Mouse (Mus musculus) stomach, embryonic 16.5 days (tissue): ENCODE measurements around the gene Midn. TPM values are rescaled to one million over a fixed set of nuclear protein-coding genes. Genes with fewer than 3 reads are reported as not detected.
A peak's percentile ranks its signal among the peaks of the same experiment; 100 is the strongest.

Experiments used
- ATAC-seq: fragments of 200-750 bp; cut with Nextera tagmentation; 2 replicates; pipeline ENCODE4 v1.8.0; 2017; ENCODE audit warnings: moderate number of reproducible peaks, moderate TSS enrichment; ENCODE audit not compliant: insufficient read depth, low FRiP score
- H3K27ac ChIP-seq: fragments of 300-500 bp; sonication (generic); 2 replicates; pipeline ENCODE4 v1.5.1; 2014; ENCODE audit warnings: low read length
- H3K27me3 ChIP-seq: fragments of 300-500 bp; sonication (generic); 2 replicates; pipeline ENCODE4 v1.6.1; 2014; ENCODE audit warnings: low read length, control low read depth, mixed read lengths; ENCODE audit not compliant: control insufficient read depth, insufficient read depth
- H3K36me3 ChIP-seq: fragments of 300-500 bp; sonication (generic); 2 replicates; pipeline ENCODE4 v1.6.1; 2014; ENCODE audit warnings: low read length; ENCODE audit not compliant: control insufficient read depth, insufficient read depth
- H3K4me1 ChIP-seq: fragments of 300-500 bp; sonication (generic); 2 replicates; pipeline ENCODE4 v1.6.1; 2014; ENCODE audit warnings: low read length, control low read depth, mixed read lengths; ENCODE audit not compliant: control insufficient read depth, insufficient read depth
- H3K4me2 ChIP-seq: fragments of 300-500 bp; sonication (generic); 2 replicates; pipeline ENCODE4 v1.6.1; 2014; ENCODE audit warnings: low read depth, low read length, mixed read lengths
- H3K4me3 ChIP-seq: fragments of 300-500 bp; sonication (generic); replicated peaks from 2 replicates; pipeline ENCODE4 v1.5.1; 2014; ENCODE audit warnings: mild to moderate bottlenecking, low read length
- H3K9ac ChIP-seq: fragments of 300-500 bp; sonication (generic); 2 replicates; pipeline ENCODE4 v1.6.1; 2014; ENCODE audit warnings: low read length
- H3K9me3 ChIP-seq: fragments of 300-500 bp; sonication (generic); replicated peaks from 2 replicates; pipeline ENCODE4 v1.6.1; 2016; ENCODE audit warnings: low read length, control low read depth; ENCODE audit not compliant: control insufficient read depth
- WGBS: fragments of 180-500 bp; shearing (Covaris S2); extraction: QIAGEN DNeasy Blood & Tissue Kit; methylation state at CpG from one replicate; pipeline ENCODE4 v1.1.7; 2014; 5-methylcytosine and 5-hydroxymethylcytosine counted together
- polyA plus RNA-seq: library from polyadenylated mRNA; unstranded; fragments of >200 nt; fragmentation: Nextera tagmentation; extraction: Ambion mirVana; gene quantifications from 2 replicates; pipeline ENCODE4 v1.2.1, GENCODE M21; 2015

Gene Midn
- polyA plus RNA-seq, 1 experiment from 2014 or later: 9.8 TPM

GRCm38 (mm10) chr10:80107678-80108077 is 40.4 kb upstream of the Midn start:
- Histone ChIP-seq H3K27ac (no peak overlapping the region), H3K9me3 (no peaks in the 10 kb centered on the region), H3K4me1 (peaks cover 8% of the 10 kb centered on the region), H3K4me3 (no peak overlapping the region), H3K9ac (no peak overlapping the region), H3K36me3 (no peaks in the 10 kb centered on the region), H3K4me2 (no peak overlapping the region), H3K27me3 (no peaks in the 10 kb centered on the region)
- no peak for ATAC-seq
- 50% methylated on average over 6 of the region's 6 CpGs for WGBS

- WGBS: 4% methylated on average over 27 of the region's 27 CpGs
- Histone ChIP-seq H3K4me3 (peak overlapping the region; percentile 63), H3K27ac (peak overlapping the region; percentile 95), H3K4me1 (peaks cover 27% of the 10 kb centered on the region), H3K4me2 (peak overlapping the region; percentile 70), H3K36me3 (no peaks in the 10 kb centered on the region), H3K9me3 (no peaks in the 10 kb centered on the region), H3K9ac (peak overlapping the region; percentile 82), H3K27me3 (no peaks in the 10 kb centered on the region)
- peak; percentile 68 for ATAC-seq
Measured at GRCm38 (mm10) chr10:80114341-80115284, 33.5 kb upstream of the Midn start.

- H3K27ac ChIP-seq: peak within 1 kb of the TSS; percentile 95
- no peaks in the 10 kb centered on the region for H3K9me3 ChIP-seq
- no peaks in the 10 kb centered on the region for H3K27me3 ChIP-seq
- peak within 1 kb of the TSS; percentile 95 for H3K4me2 ChIP-seq
- peak within 1 kb of the TSS; percentile 92 for H3K4me3 ChIP-seq
- under 1% methylated on average over 70 of the region's 70 CpGs for WGBS
- no peaks in the 10 kb centered on the region for H3K36me3 ChIP-seq
- peak within 1 kb of the TSS; percentile 86 for H3K9ac ChIP-seq
- peak; percentile 98 for ATAC-seq
- peaks cover 27% of the 10 kb centered on the region for H3K4me1 ChIP-seq
Measured at GRCm38 (mm10) chr10:80115290-80115943, 32.7 kb upstream of the Midn start, which contains the start of gene Stk11. Gene Stk11, plus strand, starts transcription at chr10:80115803.

- peak overlapping the region; percentile 95 for H3K4me2 ChIP-seq
- no peaks in the 10 kb centered on the region for H3K36me3 ChIP-seq
- H3K9me3 ChIP-seq: no peaks in the 10 kb centered on the region
- H3K4me1 ChIP-seq: peaks cover 27% of the 10 kb centered on the region
- peak overlapping the region; percentile 86 for H3K9ac ChIP-seq
- no peaks in the 10 kb centered on the region for H3K27me3 ChIP-seq
- 0% methylated on average over 63 of the region's 63 CpGs for WGBS
- peak overlapping the region; percentile 92 for H3K4me3 ChIP-seq
- ATAC-seq: no peak
- H3K27ac ChIP-seq: peak overlapping the region; percentile 85
Measured at GRCm38 (mm10) chr10:80115944-80116335, 32.1 kb upstream of the Midn start.

- under 1% methylated on average over 27 of the region's 27 CpGs for WGBS
- peak overlapping the region; percentile 85; the same call in 1 of the 2 replicates for H3K27ac ChIP-seq
- H3K9ac ChIP-seq: peak overlapping the region; percentile 86
- H3K27me3 ChIP-seq: no peaks in the 10 kb centered on the region
- H3K4me1 ChIP-seq: peaks cover 27% of the 10 kb centered on the region
- peak overlapping the region; percentile 95 for H3K4me2 ChIP-seq
- ATAC-seq: no peak
- no peaks in the 10 kb centered on the region for H3K36me3 ChIP-seq
- peak overlapping the region; percentile 92 for H3K4me3 ChIP-seq
- no peaks in the 10 kb centered on the region for H3K9me3 ChIP-seq
Measured at GRCm38 (mm10) chr10:80116563-80116926, 31.5 kb upstream of the Midn start.

- 2% methylated on average over 30 of the region's 30 CpGs for WGBS
- Histone ChIP-seq H3K27me3 (no peaks in the 10 kb centered on the region), H3K36me3 (no peaks in the 10 kb centered on the region; the same call in 1 of the 2 replicates), H3K4me3 (peak overlapping the region; percentile 92), H3K4me2 (peak overlapping the region; percentile 95), H3K27ac (peak overlapping the region; percentile 85; the same call in 1 of the 2 replicates), H3K9ac (peak overlapping the region; percentile 86), H3K4me1 (peaks cover 27% of the 10 kb centered on the region), H3K9me3 (no peaks in the 10 kb centered on the region)
- ATAC-seq: no peak
Measured at GRCm38 (mm10) chr10:80116927-80117691, 31.0 kb upstream of the Midn start.

GRCm38 (mm10) chr10:80117736-80118135 is 30.3 kb upstream of the Midn start:
- Histone ChIP-seq H3K36me3 (no peaks in the 10 kb centered on the region; the same call in 1 of the 2 replicates), H3K27me3 (no peaks in the 10 kb centered on the region), H3K27ac (peak overlapping the region; percentile 85; the same call in 1 of the 2 replicates), H3K9me3 (no peaks in the 10 kb centered on the region), H3K9ac (peak overlapping the region; percentile 86), H3K4me1 (peaks cover 27% of the 10 kb centered on the region), H3K4me2 (peak overlapping the region; percentile 95), H3K4me3 (peak overlapping the region; percentile 92)
- ATAC-seq: no peak
- 22% methylated on average over 1 of the region's 1 CpGs for WGBS

GRCm38 (mm10) chr10:80118552-80118951 is 29.5 kb upstream of the Midn start:
- peaks cover 27% of the 10 kb centered on the region for H3K4me1 ChIP-seq
- no peaks in the 10 kb centered on the region; the same call in 1 of the 2 replicates for H3K36me3 ChIP-seq
- H3K27me3 ChIP-seq: no peaks in the 10 kb centered on the region
- peak overlapping the region; percentile 95 for H3K4me2 ChIP-seq
- H3K27ac ChIP-seq: no peak overlapping the region
- no peaks in the 10 kb centered on the region for H3K9me3 ChIP-seq
- no peak for ATAC-seq
- 74% methylated on average over 6 of the region's 6 CpGs for WGBS
- H3K4me3 ChIP-seq: peak overlapping the region; percentile 8; the same call in 1 of the 2 replicates
- peak overlapping the region; percentile 42; the same call in 1 of the 2 replicates for H3K9ac ChIP-seq
